Mouse (Mus musculus): ENCODE data around the gene Srxn1.
"Not testable (repeated sequence)": the region's sequence is repeated elsewhere in the genome, so short reads cannot be mapped to it uniquely, and the experiment has no call there.

Srxn1 gene

DNA sequence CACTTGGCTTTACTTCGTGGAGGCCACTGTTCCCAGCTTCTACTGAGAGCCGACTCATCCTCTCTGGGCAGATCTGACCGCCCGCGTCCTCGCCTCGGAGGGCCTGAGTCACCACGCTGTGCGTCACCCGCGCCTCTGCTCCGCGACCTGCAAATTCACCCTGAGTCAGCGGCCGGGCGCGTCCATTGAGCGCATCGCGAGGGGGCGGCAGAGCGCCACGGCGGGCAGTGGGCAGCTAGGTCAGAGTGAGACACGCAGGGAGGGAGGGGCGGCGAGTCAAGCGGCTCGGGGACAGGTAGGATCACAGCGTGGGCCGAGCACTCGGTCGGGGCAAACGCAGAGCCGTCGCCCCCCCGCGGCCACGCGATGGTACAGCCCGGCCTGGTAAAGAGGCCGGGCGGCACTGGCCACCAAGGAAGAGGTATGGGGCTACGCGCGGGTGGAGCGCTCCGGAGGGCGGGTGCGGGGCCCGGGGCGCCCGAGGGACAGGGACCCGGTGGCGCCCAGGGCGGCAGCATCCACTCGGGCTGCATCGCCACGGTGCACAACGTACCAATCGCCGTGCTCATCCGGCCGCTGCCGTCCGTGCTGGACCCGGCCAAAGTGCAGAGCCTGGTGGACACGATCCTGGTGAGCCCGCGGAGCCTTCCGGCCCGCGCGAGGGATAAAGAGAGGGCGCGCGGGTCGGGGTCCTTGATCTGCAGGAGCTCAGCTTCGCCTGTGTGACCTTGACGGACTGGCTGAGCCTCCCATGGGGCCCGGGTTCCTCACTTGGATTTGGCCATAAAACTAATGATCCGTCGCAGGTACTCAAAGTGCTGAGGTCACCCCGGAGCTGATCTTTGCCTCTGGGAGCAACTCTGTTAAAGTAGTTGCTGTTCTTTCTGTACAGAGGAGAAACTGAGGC, at the start of gene Srxn1:
Gene Srxn1 (plus strand): TSS at position 199 of the 907 bp plus-strand sequence.
- peak; percentile 84 to 87 for DNase-seq (ENCODE audit: low spot score in 2 of 2)

DNA sequence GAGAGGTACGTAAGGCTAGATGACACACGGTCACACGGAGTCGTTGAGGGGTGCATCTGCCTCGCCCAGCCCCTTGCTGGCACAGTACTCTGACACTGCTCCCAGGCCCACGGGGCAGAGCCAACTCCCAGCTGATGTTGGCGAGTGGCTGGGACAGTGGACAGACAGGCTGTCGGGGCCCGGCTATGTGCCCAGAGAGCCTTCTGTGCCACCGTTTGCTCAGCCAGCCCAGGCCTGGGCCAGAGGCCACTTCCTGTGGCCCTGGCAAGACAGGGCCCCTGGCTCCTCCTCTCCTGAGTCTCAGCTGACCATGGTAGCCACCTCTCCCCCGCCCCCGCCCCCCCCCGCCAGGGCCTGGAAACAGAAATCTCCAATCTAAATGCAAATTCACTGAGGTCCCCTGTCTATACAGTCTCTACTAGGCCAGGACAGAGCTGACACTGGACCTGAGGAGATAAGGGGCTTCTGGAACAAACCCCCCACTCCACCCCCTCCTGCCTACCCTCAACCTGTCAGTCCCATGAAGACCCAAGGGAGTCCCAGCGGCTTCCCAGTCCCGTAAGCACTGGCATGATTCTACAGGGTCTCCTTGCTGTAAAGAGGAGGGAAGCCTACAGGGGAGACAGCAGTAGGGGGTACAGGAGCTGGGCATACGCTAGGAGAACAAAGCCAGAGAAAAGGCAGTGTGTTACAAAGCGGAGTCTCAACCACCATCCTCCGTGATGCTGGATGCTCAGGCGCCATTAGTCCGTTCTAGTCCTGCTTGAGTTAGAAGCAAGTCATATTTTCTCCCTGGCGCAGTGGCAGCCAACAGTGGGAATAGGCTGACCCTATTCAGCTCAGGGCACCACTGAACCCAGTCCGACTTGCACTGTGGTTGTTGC, 48.7 kb upstream of the Srxn1 start:
- no peak for DNase-seq (ENCODE audit: low spot score in 2 of 2)

- no peak for DNase-seq (ENCODE audit: low spot score in 2 of 2)
Observed at GRCm38 (mm10) chr2:152057252-152057563, 48.1 kb upstream of the Srxn1 start.

GRCm38 (mm10) chr2:152062817-152063216, 42.5 kb upstream of the Srxn1 start:
- DNase-seq (ENCODE audit: low spot score in 2 of 2): not testable (repeated sequence)

GRCm38 (mm10) chr2:152068660-152069433, 36.5 kb upstream of the Srxn1 start:
- DNase-seq (ENCODE audit: low spot score in 2 of 2): no peak

GRCm38 (mm10) chr2:152069434-152069786, 35.9 kb upstream of the Srxn1 start:
- no peak for DNase-seq (ENCODE audit: low spot score in 2 of 2)

- DNase-seq (ENCODE audit: low spot score in 2 of 2): no peak
Observed at GRCm38 (mm10) chr2:152069941-152070340, 35.4 kb upstream of the Srxn1 start.

GRCm38 (mm10) chr2:152074521-152074920, 30.8 kb upstream of the Srxn1 start:
- DNase-seq (ENCODE audit: low spot score in 2 of 2): no peak

DNA sequence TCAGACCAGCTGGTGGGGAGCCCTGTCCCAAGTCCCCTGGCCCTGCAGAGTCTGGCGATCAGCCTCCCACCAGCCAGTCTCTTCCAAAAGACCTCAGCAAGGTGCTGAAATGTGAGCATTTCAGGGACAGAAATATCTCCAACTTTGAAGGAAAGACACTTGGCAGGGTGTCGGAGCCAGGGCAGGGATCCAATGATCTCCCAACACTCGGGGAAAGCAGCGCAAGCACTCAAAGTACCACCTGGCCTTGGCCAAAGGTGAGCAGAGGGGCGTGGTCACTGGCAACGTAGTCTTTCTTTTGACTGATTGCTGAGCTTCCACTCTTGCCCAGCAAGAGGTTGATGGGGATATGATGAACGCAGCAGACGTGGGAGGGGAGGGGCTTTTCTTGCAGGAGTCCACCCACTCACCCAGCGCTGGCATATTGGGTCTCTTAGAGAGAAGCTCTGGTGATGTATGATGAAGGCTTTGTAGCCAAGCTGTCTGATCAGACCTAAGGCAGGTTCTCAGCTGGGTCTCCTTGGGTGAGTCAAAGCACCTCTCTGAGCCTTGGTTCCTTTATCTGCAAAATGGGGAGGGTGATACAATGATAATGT, 29.9 kb upstream of the Srxn1 start:
- no peak for DNase-seq (ENCODE audit: low spot score in 2 of 2)

DNA sequence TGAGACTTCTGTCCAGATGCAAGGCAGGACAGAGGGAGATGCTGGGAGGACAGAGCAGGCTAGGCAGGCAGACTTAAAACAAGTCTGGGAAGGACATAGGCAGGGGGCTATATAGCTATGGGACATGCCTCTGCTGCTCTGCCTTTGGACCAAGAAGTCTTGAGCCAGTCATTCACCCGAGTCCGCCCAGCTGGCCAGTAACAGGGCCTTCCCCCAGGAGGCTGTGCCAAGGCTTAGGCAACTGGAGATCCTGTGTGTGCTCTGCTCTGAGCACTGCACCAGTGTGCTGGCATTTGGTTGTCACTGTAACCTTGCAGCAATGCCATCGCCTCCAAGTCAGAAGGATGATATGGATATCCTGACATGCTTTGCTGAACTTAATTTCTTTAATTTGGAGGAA, 28.0 kb upstream of the Srxn1 start:
- DNase-seq (ENCODE audit: low spot score in 2 of 2): no peak

DNA sequence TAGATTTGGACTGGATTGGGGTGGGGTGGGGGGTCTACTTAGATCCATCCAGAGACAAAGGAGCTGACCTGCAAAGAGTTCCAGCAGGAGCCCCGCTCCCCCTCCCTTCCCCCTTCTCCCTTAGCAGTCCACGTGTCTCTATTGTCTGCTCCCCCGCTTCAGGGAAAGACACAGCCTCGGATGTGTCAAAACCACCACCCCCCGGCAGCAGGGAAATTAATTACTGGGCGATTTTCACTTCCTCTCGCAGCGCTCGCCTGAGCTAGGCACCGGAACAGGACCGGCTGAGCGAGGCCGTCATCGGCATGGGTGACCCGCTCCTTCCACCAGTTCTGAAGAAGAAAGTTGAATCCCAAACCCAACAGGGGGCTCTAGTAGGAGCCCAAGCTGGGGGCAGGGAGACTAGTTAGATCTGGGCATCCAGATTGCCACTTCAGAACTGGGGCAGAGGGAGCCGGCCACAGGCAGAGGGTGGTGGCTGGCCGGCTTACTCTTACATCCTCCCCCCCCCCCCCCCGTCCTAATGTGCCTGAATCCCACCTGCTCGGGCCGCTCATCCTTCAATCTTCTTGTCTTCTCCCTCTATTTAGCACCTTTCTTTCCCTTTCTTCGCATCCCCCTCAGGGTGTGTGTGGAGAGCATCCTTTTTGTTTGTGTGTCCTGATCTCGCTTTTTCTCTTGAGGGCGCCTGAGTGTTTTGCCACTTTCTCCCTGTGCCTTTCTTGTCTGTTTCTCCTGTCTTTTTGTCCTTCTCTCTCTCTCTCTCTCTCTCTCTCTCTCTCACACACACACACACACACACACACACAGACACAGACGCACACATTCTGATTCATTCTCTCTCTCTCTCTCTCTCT, 24.4 kb upstream of the Srxn1 start, which contains the start of gene Scrt2:
Gene Scrt2 (plus strand): TSS at position 845 of the 857 bp plus-strand sequence.
- no peak for DNase-seq (ENCODE audit: low spot score in 2 of 2)

DNA sequence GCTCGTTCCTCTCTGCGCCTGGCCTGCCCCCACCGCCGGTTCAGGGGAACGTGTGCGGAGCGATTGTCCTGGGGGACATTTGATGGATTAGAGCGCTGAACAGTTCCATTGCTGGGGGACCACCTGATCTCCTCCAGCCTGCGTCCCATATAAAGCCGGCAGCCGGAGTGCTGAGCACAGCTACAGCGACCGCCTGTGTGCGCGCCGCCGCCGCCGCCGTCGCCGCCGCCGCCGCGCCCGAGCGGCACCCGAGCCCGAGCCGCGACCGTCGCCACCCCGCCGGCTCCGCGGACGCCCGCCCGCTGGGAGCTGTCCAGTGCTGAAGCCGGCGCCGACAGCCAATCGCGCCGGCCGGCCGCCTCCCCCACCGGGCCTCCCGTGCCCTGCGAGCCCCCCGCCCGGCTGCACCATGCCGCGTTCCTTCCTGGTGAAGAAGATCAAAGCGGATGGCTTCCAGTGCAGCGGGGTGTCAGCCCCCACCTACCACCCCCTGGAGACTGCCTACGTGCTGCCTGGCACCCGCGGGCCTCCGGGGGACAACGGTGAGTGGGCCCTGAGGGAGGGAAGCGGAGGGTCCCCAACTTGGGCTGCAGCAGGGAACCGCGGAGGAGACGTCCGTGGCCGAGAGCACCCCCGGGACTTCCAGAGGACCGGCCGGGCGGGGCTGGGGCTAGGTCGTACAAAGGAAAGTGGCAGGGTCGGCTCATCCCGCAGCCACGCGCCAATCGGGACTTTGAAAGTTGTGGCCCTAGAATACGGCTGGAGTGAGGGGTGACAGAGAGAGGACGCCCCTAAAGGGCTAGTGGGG, 23.5 kb upstream of the Srxn1 start:
- DNase-seq (ENCODE audit: low spot score in 2 of 2): peak; percentile 67 to 68

DNA sequence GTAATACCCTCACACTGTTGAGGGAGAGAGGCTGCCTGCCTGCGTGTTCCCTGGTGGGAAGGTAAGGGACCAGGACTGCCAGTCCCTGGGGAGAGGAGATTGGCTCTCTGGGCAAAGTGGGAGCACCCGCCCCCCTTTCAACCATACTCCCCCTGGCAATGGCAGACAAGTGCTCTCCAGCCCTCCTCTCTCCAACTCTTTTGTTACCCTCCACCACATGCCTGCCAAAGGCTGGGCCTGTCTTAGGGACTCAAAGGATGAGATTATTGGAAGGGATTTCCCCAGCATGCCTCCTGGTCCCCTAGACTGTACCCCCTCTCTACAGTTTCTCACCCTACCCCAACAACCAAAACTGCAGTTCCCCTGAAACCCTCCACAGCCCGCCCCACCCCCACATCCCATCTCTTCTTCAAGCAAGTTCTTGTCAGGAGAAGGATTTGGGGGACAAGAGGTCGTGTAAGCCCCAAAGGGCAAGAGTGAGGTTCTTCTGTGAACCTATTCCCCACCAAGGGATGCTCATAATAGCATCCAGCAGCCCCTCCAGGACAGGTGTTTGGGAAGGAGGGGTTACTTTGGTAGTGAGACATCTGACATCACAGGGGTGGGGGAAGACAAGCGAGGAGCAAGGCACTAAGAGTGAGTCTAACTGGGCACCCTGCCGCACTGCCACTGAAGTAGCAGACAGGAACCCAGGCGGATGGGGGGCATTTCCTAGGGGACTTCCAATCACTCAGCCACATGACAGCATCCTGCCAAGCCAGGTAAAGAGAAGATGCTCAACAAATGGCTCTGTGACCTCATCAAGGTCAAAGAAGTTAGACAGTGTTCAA, 22.6 kb upstream of the Srxn1 start:
- DNase-seq (ENCODE audit: low spot score in 2 of 2): no peak

- no peak for DNase-seq (ENCODE audit: low spot score in 2 of 2)
Observed at GRCm38 (mm10) chr2:152083411-152083810, 21.9 kb upstream of the Srxn1 start.

DNA sequence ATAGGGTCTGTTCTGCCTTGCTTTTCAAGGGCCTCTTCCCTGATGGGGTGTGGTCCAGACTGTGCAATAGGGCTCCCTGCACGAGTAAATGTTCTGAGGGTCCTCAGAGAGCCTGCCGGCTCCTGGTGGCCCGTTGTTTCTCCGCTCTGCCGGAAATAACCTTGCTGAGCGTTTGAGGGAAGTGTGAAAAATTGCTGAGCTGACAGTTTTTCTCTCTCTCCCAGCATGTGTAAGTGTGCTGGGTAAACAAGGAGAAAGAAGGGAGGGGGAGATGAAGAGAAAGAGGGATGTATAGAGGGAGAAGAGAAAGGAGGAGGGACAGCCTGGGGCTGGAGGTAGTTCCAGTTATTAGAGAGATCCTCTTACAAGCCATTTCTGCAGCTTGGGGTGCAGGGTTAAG, 21.0 kb upstream of the Srxn1 start:
- no peak for DNase-seq (ENCODE audit: low spot score in 2 of 2)

DNA sequence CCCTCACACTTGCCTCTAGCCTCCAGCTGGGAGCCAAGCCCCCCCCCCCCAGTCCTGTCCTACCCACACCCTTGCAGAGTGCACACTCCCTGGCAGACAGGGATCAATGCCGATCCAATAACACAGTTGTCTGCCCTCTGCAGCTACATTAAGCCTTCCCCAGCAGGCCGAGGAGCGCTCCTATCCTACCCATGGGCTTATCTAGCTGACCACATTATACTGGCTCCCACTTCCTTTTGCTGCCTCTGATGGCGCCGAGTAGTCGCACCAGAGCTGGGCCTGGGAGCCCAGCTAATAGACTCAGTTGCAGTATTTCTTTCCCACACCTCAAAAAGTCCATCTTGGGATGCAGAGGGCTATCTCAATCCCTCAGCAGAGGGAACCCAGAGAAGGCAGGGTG, 19.9 kb upstream of the Srxn1 start:
- DNase-seq (ENCODE audit: low spot score in 2 of 2): no peak

GRCm38 (mm10) chr2:152086451-152086850, 18.9 kb upstream of the Srxn1 start:
- no peak for DNase-seq (ENCODE audit: low spot score in 2 of 2)

DNA sequence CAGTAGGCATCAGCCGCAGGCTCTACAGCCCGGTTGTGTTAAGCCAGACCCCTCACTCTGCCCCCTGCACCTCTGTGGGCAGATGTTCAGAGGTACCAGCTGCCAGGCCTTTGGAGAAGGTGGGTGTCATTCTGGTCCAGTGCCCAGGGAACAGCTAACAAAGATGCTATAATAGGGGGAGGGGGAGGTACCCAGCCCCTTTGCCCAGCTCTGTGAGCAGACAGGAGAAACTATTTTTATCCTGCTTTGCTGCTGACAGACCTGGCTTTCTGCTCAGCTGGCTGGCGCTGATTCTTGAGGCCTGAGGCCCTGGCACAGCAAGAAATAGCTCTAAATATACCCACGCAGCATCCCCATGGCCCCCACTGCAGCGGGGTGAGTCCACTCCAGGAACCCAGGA, 18.2 kb upstream of the Srxn1 start:
- DNase-seq (ENCODE audit: low spot score in 2 of 2): peak in 1 of 2 experiments; percentile 60

DNA sequence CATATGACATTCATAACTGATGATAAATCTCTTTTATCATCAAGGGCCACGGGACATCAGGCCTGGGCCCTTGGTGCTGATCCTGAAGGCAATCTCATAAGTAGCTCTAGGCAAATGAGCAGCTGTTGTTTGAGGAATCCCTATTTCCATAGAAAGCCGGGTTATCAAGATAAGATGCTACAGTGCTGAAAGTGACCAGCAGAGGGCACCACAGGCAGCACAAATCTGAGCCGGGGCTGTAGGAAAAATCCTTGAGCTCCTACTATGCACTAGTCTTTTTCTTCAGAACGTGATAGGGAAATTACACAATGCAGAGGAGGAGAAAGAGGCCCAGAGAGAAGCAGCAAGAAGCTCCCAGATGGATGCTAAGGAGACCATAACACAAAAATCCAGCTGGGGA, 16.2 kb upstream of the Srxn1 start:
- DNase-seq (ENCODE audit: low spot score in 2 of 2): peak in 1 of 2 experiments; percentile 87
